Mouse (Mus musculus) neural tube, embryonic 15.5 days (tissue): ENCODE results near the gene Il17rc. TPM values are rescaled to one million over a fixed set of nuclear protein-coding genes. Genes with fewer than 3 reads are reported as not detected.

Experiments used
- ATAC-seq: fragments of 200-750 bp; cut with Nextera tagmentation; 2 replicates; pipeline ENCODE4 v1.8.0; 2017; ENCODE audit warnings: mild to moderate bottlenecking, moderate TSS enrichment, moderate library complexity; ENCODE audit not compliant: low FRiP score
- H3K27ac ChIP-seq: fragments of 300-500 bp; sonication (generic); replicated peaks from 2 replicates; pipeline ENCODE4 v1.5.1; 2015; ENCODE audit warnings: mild to moderate bottlenecking, inconsistent platforms
- H3K27me3 ChIP-seq: fragments of 300-500 bp; sonication (generic); replicated peaks from 2 replicates; pipeline ENCODE4 v1.6.1; 2015; ENCODE audit warnings: inconsistent platforms
- H3K36me3 ChIP-seq: fragments of 300-500 bp; sonication (generic); 2 replicates; pipeline ENCODE4 v1.6.1; 2015; ENCODE audit warnings: inconsistent platforms
- H3K4me1 ChIP-seq: fragments of 300-500 bp; sonication (generic); 2 replicates; pipeline ENCODE4 v1.6.1; 2015; ENCODE audit warnings: inconsistent platforms
- H3K4me2 ChIP-seq: fragments of 300-500 bp; sonication (generic); 2 replicates; pipeline ENCODE4 v1.6.1; 2015; ENCODE audit warnings: inconsistent platforms, mild to moderate bottlenecking, moderate library complexity
- H3K4me3 ChIP-seq: fragments of 300-500 bp; sonication (generic); replicated peaks from 2 replicates; pipeline ENCODE4 v1.5.1; 2015; ENCODE audit warnings: mild to moderate bottlenecking, inconsistent platforms
- H3K9ac ChIP-seq: fragments of 300-500 bp; sonication (generic); replicated peaks from 2 replicates; pipeline ENCODE4 v1.6.1; 2015; ENCODE audit warnings: mild to moderate bottlenecking, inconsistent platforms
- H3K9me3 ChIP-seq: fragments of 300-500 bp; sonication (generic); replicated peaks from 2 replicates; pipeline ENCODE4 v1.6.1; 2016; ENCODE audit warnings: inconsistent platforms
- WGBS: fragments of 180-500 bp; shearing (Covaris S2); methylation state at CpG from one replicate; pipeline ENCODE4 v1.1.7; 2015; ENCODE audit warnings: mixed read lengths; 5-methylcytosine and 5-hydroxymethylcytosine counted together
- polyA plus RNA-seq: library from polyadenylated mRNA; unstranded; fragments of >200 nt; fragmentation: Nextera tagmentation; extraction: Ambion mirVana; gene quantifications from 2 replicates; pipeline ENCODE4 v1.2.1, GENCODE M21; 2015

Gene Il17rc
- polyA plus RNA-seq, 1 experiment from 2014 or later, result 3.5 TPM

GRCm38 (mm10) chr6:113480555-113481373, 9.5 kb downstream of the Il17rc start:
- no peaks in the 10 kb centered on the region for H3K9me3 ChIP-seq
- H3K4me2 ChIP-seq, result no peak overlapping the region
- H3K27ac ChIP-seq, result no peak overlapping the region
- no peaks in the 10 kb centered on the region; the same call in 1 of the 2 replicates for H3K27me3 ChIP-seq
- ATAC-seq, result no peak
- no peaks in the 10 kb centered on the region for H3K36me3 ChIP-seq
- no peak overlapping the region for H3K9ac ChIP-seq
- 67% methylated on average over 18 of the region's 18 CpGs for WGBS
- H3K4me3 ChIP-seq, result no peak overlapping the region
- H3K4me1 ChIP-seq, result peaks cover 35% of the 10 kb centered on the region

DNA sequence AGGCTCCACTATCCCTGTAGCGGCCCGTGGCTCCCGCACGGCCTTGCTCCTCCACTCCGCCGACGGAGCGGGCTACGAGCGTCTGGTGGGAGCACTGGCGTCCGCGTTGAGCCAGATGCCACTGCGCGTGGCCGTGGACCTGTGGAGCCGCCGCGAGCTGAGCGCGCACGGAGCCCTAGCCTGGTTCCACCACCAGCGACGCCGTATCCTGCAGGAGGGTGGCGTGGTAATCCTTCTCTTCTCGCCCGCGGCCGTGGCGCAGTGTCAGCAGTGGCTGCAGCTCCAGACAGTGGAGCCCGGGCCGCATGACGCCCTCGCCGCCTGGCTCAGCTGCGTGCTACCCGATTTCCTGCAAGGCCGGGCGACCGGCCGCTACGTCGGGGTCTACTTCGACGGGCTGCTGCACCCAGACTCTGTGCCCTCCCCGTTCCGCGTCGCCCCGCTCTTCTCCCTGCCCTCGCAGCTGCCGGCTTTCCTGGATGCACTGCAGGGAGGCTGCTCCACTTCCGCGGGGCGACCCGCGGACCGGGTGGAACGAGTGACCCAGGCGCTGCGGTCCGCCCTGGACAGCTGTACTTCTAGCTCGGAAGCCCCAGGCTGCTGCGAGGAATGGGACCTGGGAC, 11.4 kb downstream of the Il17rc start:
- peak overlapping the region; percentile 90 for H3K27ac ChIP-seq
- H3K4me1 ChIP-seq, result peaks cover 45% of the 10 kb centered on the region
- under 1% methylated on average over 65 of the region's 65 CpGs for WGBS
- peak overlapping the region; percentile 78 for H3K4me2 ChIP-seq
- peak overlapping the region; percentile 55 for H3K4me3 ChIP-seq
- H3K9me3 ChIP-seq, result no peaks in the 10 kb centered on the region
- peak overlapping the region; percentile 89 for H3K9ac ChIP-seq
- no peaks in the 10 kb centered on the region for H3K36me3 ChIP-seq
- peak; percentile 78 for ATAC-seq
- H3K27me3 ChIP-seq, result no peaks in the 10 kb centered on the region; the same call in 1 of the 2 replicates

DNA sequence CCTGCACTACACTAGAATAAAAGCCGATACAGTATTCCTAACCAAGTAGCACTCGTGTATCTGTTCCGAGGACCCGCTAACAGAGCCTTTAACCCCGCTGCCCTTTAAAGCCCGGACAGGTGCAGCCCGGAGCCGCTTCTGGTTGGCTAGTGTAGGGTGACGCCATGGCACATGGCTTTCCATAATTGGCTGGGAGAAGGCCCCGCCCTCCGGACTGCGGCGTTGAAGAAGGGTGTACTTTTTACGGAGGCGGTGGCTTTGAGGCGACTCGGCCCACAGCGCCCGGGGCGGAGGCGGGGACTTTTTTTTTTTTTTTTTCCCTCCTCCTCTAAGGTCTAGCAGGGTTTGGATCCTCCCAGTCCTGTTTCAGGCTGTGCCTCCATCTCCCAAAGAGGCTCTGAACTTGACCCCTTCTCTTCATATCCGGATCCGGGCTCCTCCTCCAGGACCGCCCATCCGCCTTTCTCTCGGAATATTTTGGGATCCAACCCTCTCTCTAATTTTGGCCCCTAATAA, 11.9 kb downstream of the Il17rc start, which contains the start of gene Creld1:
Gene Creld1, plus strand, starts transcription at position 198 of the 516 bp plus-strand sequence.
- WGBS, result under 1% methylated on average over 26 of the region's 26 CpGs
- H3K4me1 ChIP-seq, result peaks cover 46% of the 10 kb centered on the region

GRCm38 (mm10) chr6:113483729-113484128, 12.5 kb downstream of the Il17rc start:
- H3K27me3 ChIP-seq, result no peaks in the 10 kb centered on the region; the same call in 1 of the 2 replicates
- peak overlapping the region; percentile 89 for H3K9ac ChIP-seq
- H3K4me1 ChIP-seq, result peaks cover 50% of the 10 kb centered on the region
- H3K36me3 ChIP-seq, result peaks cover 9% of the 10 kb centered on the region
- WGBS, result 8% methylated on average over 10 of the region's 10 CpGs
- H3K9me3 ChIP-seq, result no peaks in the 10 kb centered on the region
- ATAC-seq, result peak; percentile 55
- H3K27ac ChIP-seq, result peak overlapping the region; percentile 90
- peak overlapping the region; percentile 78 for H3K4me2 ChIP-seq
- peak overlapping the region; percentile 55 for H3K4me3 ChIP-seq

More for the DNA sequence above, 11.9 kb downstream of the Il17rc start, which contains the start of gene Creld1:
- Histone ChIP-seq H3K4me2 (peak within 1 kb of the TSS; percentile 78), H3K27ac (peak within 1 kb of the TSS; percentile 90), H3K9me3 (no peaks in the 10 kb centered on the region), H3K36me3 (peaks cover 3% of the 10 kb centered on the region; the same call in 1 of the 2 replicates), H3K4me3 (peak within 1 kb of the TSS; percentile 55), H3K27me3 (no peaks in the 10 kb centered on the region; the same call in 1 of the 2 replicates), H3K9ac (peak within 1 kb of the TSS; percentile 89)
- ATAC-seq, result peak; percentile 97

DNA sequence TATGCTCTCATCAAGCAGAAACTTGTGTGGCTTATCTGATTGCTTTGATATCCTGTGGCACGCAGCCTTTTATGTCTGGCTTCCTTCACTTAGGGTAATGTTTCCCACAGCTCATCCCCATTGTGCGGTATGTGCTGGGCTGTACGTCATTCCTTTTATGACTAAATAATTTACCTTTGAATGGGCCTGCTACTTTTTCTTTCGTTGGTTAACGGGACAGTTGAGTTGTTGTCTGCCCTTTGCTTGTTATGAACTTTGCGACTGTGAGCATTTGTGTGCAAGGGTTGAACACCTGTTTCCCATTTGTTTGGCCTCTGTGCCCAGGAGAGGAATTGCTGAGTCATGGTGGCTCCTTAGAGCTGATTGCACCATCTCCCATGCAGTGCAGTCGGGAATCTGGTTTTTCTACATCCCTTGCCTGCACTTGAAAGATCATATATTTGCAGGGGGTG, 15.9 kb downstream of the Il17rc start:
- no peak for ATAC-seq
- Histone ChIP-seq H3K9me3 (no peaks in the 10 kb centered on the region), H3K9ac (no peak overlapping the region), H3K4me2 (no peak overlapping the region), H3K36me3 (peaks cover 37% of the 10 kb centered on the region), H3K4me1 (peaks cover 41% of the 10 kb centered on the region), H3K27ac (no peak overlapping the region), H3K4me3 (no peak overlapping the region), H3K27me3 (no peaks in the 10 kb centered on the region)
- WGBS, result 50% methylated on average over 7 of the region's 7 CpGs

DNA sequence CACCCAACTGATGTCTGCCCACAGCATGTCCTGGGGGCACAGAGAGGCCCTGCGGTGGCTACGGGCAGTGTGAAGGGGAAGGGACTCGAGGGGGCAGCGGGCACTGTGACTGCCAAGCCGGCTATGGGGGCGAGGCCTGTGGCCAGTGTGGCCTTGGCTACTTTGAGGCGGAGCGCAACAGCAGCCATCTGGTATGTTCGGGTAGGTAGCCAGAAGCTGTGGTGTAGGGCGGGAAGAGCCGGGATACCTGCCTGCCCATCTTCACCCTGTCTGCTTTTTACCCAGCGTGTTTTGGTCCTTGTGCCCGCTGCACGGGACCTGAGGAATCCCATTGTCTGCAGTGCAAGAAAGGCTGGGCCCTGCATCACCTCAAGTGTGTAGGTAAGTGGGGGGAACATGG, 18.2 kb downstream of the Il17rc start:
- Histone ChIP-seq H3K9me3 (no peaks in the 10 kb centered on the region), H3K27ac (no peak overlapping the region), H3K4me3 (no peak overlapping the region), H3K9ac (no peak overlapping the region), H3K36me3 (peaks cover 48% of the 10 kb centered on the region), H3K4me1 (peaks cover 33% of the 10 kb centered on the region), H3K4me2 (no peak overlapping the region), H3K27me3 (no peaks in the 10 kb centered on the region)
- 94% methylated on average over 14 of the region's 14 CpGs for WGBS
- ATAC-seq, result no peak

DNA sequence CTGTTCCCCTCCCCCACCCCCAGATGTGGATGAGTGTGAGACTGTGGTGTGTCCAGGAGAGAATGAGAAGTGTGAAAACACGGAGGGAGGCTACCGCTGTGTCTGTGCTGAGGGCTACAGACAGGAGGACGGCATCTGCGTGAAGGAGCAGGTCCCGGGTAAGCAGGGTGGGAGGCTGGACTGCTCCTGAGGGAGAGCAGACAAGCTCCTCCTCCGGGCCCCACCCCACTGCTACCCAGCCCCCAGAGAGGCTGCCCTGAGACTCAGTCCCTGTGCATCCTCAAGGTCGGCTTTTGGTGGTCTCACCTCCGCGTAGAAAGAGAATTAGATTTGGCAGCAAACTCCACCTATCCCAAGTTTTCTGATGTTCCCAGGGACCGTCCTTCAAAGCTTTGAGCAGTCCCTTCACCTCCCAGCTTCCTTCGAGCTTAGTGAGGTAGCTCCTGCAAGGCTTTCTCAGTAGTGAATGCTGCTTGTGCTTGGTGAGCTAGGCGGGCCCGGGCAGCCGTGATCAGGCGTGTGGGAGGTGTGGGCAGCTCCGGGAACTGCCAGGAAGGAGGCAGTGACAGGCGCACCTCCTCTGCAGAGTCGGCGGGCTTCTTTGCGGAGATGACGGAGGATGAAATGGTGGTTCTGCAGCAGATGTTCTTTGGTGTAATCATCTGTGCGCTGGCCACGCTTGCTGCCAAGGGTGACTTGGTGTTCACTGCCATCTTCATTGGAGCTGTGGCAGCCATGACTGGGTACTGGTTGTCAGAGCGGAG, 21.1 kb downstream of the Il17rc start:
- Histone ChIP-seq H3K36me3 (peaks cover 50% of the 10 kb centered on the region), H3K4me3 (no peak overlapping the region), H3K9me3 (no peaks in the 10 kb centered on the region), H3K4me2 (no peak overlapping the region), H3K27me3 (peaks cover 10% of the 10 kb centered on the region), H3K27ac (no peak overlapping the region), H3K9ac (no peak overlapping the region), H3K4me1 (peaks cover 24% of the 10 kb centered on the region)
- no peak for ATAC-seq
- WGBS, result 82% methylated on average over 24 of the region's 24 CpGs

DNA sequence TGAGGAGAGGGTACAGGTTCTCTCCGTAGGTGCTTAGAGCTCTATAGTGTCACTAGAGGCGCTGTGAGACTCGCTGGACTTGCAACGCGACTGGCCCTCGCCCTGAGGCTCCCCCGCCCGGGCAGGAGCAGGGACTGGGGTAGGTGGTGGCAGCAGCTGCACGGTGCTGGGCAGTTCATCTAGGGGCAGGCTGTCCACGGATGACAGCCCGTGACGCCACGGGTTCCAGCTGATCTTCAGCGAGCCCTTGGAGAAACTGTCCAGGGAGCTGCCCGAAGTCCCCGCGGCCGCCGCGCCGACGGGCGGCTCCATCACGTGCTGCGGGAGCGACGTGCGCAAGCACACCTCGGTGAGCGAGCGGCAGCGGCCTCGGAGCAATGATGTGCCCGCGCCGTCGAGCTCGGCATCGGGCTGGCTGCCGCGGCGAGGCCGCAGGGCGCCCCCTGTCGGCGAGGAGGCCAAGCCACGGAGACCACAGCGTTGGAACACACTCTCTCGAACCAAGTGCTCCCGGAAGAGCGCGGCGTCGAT, 23.1 kb downstream of the Il17rc start:
- Histone ChIP-seq H3K27ac (0 out of 2 replicates have a peak overlapping the region, but pooled peaks have one; percentile 29), H3K4me3 (peak overlapping the region; percentile 37), H3K36me3 (peaks cover 43% of the 10 kb centered on the region), H3K27me3 (peaks cover 10% of the 10 kb centered on the region), H3K9ac (0 out of 2 replicates have a peak overlapping the region, but pooled peaks have one; percentile 21), H3K4me1 (peaks cover 19% of the 10 kb centered on the region), H3K4me2 (peak overlapping the region; percentile 58), H3K9me3 (no peaks in the 10 kb centered on the region)
- under 1% methylated on average over 54 of the region's 54 CpGs for whole genome bisulfite sequencing
- ATAC-seq, result peak; percentile 64

DNA sequence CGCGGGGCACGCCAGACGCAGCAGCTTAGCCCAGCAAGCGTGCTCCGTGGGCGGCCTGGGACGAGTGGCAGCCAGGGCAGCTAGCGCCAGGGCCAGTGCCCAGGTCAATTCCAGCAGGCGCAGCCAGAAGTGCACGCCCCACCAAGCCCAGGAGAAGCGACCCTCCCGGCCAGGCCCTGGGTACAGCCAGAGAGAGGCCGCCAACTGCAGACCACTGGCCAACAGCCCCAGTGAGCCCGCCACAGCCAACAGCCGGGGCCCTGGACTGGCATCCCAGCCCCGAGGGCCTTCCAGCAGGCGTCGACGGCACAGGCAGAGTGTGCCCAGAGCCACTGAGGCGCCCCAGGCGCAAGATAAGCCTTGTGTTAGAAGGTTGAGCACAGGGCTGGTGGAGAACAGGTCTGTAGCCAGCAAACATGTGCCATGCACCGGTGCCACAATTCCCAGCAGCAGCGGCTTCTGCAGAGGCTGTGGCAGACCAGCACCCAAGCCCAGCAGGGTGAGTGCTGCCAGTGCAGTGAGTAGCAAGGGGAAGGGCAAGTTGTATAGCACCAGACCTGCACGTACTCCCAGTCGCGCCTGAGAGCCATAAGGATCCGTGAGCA, 23.9 kb downstream of the Il17rc start:
- H3K9ac ChIP-seq, result no peak overlapping the region
- WGBS, result 53% methylated on average over 28 of the region's 28 CpGs

GRCm38 (mm10) chr6:113499346-113499745, 28.1 kb downstream of the Il17rc start:
- ATAC-seq, result no peak
- H3K9me3 ChIP-seq, result no peaks in the 10 kb centered on the region
- H3K4me3 ChIP-seq, result no peak overlapping the region
- peaks cover 38% of the 10 kb centered on the region for H3K4me1 ChIP-seq
- no peak overlapping the region for H3K9ac ChIP-seq
- no peak overlapping the region for H3K4me2 ChIP-seq
- 79% methylated on average over 6 of the region's 6 CpGs for WGBS
- no peak overlapping the region for H3K27ac ChIP-seq
- peaks cover 8% of the 10 kb centered on the region; the same call in 1 of the 2 replicates for H3K36me3 ChIP-seq
- peaks cover 17% of the 10 kb centered on the region for H3K27me3 ChIP-seq

More for the DNA sequence above, 23.9 kb downstream of the Il17rc start:
- Histone ChIP-seq H3K27ac (0 out of 2 replicates have a peak overlapping the region, but pooled peaks have one; percentile 29), H3K4me3 (peak overlapping the region; percentile 37; the same call in 1 of the 2 replicates), H3K4me2 (peak overlapping the region; percentile 58), H3K27me3 (peaks cover 10% of the 10 kb centered on the region), H3K36me3 (peaks cover 34% of the 10 kb centered on the region), H3K9me3 (no peaks in the 10 kb centered on the region), H3K4me1 (peaks cover 20% of the 10 kb centered on the region)
- ATAC-seq, result peak; percentile 23; the same call in 1 of the 2 replicates
